Mouse (Mus musculus) T-helper 2 cell (primary cell): ENCODE measurements at regions not wholly inside any gene's neighbourhood (a gene's known extent, or its start where the extent isn't known, plus 50 kb on each side); places are given as distances from the start of the nearest gene placed in this dataset.

ENCODE experiments used
- in situ Hi-C: fragments of 300-600 bp; cut with MboI, MseI; formaldehyde crosslinking; loops from one replicate; pipeline ENCODE4 v1.15.1; 2025; ENCODE audit warnings: high pct_unique_total_duplicates

DNA sequence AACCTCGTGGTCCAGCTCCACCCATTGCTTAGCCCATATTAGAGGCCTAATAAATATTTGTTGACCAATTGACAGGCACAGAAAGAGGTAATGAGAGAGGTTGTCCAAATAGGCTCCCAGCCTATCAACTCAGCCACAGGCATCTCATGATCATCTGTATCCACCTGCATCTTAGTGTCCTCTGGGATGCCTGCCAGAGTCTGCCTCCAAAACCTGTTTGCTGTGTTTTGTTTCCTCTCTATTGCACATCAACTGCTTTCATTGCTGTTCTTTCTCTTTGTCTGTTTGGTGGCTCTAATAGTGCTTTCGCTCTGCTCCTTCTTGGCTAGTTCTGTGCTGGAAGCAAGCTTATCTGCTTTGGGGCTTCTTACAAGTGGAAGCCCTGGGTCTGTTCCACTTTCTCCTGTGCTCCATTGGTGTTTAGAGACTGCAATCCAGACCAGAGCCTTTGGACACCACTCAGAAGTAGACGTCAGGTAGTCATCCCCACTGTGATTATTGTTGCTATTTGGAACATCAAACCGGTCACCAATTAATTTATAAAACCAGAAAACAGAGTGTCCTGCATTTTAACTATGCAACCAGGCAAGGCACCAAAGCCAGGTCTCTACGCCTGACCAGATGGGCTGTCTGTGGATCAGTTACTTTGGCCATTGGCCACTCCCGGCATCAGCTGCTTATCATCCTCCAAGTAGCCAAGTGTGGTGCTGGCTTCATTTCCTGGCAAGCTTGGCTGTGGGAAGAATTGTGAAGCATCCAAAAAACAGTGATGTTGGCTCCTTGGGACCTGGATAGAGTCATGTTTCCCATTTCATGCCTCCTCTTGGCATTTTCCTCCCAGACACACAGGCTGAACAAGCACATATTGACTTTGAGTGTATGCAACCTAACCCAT is 74.5 kb upstream of the Hs3st4 start:
- in situ Hi-C loops, result no loop called here

DNA sequence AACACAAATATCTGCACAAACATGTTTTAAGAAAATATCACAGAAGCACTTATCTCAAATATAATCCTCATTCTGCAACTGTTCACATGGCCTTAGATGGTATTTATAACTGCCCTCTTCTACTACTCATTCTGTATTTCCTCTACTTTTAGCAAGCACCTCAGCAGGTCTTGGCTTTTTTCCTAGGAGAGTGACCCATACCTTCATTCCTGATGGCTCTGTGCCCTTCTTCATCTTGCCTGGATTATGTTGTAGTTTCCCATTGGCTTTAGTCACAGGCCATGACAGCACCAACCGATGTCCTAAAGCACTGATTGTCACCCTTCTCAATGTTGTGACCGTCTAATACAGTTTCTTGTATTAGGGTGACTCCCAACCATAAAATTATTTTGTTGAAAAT is 61.2 kb upstream of the Hs3st4 start:
- in situ Hi-C loops, result no loop called here

DNA sequence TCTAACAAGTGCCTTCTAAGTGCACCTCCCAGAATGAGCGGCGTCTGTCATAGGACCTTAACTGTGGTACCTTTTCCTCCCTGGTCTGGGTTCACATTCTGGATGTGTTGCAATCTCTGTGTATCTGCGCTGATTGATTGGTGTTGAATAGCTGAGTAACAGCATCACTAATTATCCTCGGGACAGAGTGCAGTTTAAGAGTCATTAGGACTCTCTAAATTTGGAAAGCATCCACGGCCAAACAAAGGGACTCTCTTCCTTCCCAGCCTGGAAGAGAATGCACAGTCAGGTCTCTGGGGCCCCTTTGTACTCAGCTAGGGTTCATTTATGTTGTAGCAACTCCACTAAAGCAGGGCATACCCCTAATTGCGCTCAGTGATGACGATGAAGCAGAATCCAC is 50.2 kb upstream of the Hs3st4 start:
- in situ Hi-C loops, result no loop called here
